Mouse (Mus musculus) fat pad, adult 2 months (tissue): ENCODE measurements around the gene Nudt6.

Source experiments
- DNase-seq: peaks from one replicate; pipeline ENCODE4 v3.0.0-alpha.2; 2011; ENCODE audit warnings: low read depth, low spot score; ENCODE audit errors: extremely low read depth

Nudt6 gene

GRCm38 (mm10) chr3:37383096-37383765 is 36.8 kb downstream of the Nudt6 start:
- DNase-seq, result no peak

- no peak for DNase-seq
Measured at GRCm38 (mm10) chr3:37381457-37381856, 38.6 kb downstream of the Nudt6 start.

DNA sequence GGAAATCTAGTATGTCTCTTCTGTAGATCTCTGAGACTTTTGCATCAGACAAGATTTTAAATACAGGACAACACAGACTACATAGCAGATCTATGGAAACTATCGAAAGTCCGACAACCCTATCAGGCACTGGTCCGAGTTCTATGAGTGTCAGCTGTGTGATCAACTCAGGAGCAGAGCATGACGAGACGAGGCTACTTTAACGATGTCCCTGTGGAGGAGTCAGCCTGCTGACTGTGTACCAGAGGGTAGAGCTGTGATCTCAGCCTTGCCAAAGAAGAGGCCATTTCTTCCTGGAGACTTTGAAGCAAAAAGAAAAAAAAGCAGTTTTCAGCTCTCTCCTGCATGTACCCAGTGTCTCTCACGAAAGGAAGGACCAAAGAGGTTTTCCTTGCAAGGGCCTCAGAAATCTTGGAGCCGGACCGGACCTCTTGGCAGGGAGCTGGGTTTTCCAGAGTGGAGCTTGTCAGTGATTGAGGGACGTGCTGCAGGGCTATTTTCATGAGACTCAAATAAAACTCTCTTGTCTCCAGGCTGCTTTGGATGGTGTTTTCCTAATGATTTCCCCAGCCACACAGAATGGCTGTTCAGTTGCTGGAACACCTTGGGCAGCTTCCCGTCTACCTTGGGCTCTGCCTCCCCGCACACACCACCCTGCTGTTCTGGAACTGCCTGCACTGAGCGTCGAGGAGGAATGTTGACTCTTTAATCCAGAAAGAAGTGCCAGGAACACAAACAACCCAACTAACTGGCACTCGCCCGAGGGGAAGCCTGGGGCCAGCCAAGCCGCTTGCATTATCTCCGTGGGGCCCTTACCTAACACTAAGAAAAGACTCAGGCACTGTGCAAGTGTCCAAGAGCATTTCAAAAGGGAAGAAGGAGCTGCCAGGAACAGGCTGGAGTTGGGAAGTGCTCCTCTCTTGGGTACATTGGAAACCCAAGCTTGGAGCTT is 39.8 kb downstream of the Nudt6 start:
- peak; percentile 82 for DNase-seq

- DNase-seq, result no peak
Measured at GRCm38 (mm10) chr3:37379201-37379600, 40.8 kb downstream of the Nudt6 start.

DNA sequence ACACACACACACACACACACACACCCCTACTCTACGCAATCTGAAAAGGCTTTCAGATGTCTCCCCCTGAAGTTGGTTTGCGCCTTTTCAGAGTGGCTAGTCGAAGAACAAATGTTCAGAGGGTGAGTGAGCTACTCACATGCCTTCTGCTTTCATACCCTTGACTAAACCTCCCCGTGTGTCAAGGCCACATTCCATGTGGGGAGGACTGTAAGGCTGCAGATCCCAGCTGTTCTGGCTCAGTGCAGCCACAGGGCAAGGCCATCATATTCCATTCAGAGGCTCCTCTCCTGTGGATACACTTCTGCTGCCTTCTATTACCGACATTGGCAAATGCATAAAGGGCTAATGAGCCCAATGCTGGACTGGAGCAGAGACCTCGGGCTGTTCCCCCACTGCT is 41.6 kb downstream of the Nudt6 start:
- DNase-seq, result no peak

GRCm38 (mm10) chr3:37377926-37378325 is 42.1 kb downstream of the Nudt6 start:
- DNase-seq, result no peak

- no peak for DNase-seq
Measured at GRCm38 (mm10) chr3:37373712-37374111, 46.3 kb downstream of the Nudt6 start.

GRCm38 (mm10) chr3:37370407-37370806 is 49.6 kb downstream of the Nudt6 start:
- DNase-seq, result no peak

- no peak for DNase-seq
Measured at GRCm38 (mm10) chr3:37366381-37367053, 53.5 kb downstream of the Nudt6 start.

- no peak for DNase-seq
Measured at GRCm38 (mm10) chr3:37365976-37366375, 54.0 kb downstream of the Nudt6 start.

GRCm38 (mm10) chr3:37365144-37365543 is 54.9 kb downstream of the Nudt6 start:
- DNase-seq, result peak; percentile 64

GRCm38 (mm10) chr3:37360729-37361128 is 59.3 kb downstream of the Nudt6 start:
- DNase-seq, result no peak
